Mouse (Mus musculus): ENCODE results near the gene Clgn. TPM values are rescaled to one million over a fixed set of nuclear protein-coding genes. Genes with fewer than 3 reads are reported as not detected.
"Not testable (repeated sequence)": the region's sequence is repeated elsewhere in the genome, so short reads cannot be mapped to it uniquely, and the experiment has no call there.

The Clgn gene
- polyA plus RNA-seq, 1 experiment: 7.1 TPM

GRCm38 (mm10) chr8:83425202-83425601 lies 35.5 kb downstream of the Clgn start:
- TF ChIP-seq CTCF (IDR thresholded peaks at IDR 0.05; ENCODE audit: borderline replicate concordance, extremely low read depth, insufficient read depth, insufficient read length) (no peak), POLR2A (IDR thresholded peaks at IDR 0.05; ENCODE audit: borderline replicate concordance, extremely low read depth, insufficient read depth, insufficient read length, poor library complexity, severe bottlenecking) (no peak)
- DNase-seq (ENCODE audit: low read depth): no peak

DNA sequence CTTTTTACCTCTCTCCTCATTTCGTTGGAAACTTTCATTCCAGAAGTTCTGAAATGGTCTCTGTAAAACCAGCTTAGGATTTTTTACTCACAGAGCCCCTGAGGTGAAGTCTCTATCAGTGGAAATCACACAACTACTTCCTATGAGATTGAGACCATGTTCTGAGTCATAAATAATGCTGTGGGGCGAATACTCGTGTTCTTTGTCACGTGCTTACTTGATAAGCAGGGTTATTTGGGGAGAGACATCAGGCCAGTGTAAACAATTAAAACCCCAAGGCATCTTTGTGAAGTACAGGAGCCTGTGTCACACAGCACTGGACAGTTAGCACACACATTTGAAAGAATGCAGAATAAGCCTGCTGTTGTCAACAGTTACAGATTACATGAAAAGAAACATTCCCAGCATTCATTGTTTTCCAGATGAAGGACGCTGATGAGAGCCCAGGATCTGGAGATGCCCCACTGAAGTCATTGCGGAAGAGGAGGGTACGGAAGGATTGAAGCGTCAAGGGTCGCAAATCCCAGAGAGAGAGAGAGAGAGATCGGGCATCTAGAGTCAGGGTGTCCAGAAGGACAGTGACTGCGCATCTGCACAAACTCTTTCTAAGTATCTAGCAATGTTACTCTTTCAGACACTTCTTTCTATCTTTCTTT lies 36.6 kb downstream of the Clgn start:
- no peak for DNase-seq (ENCODE audit: low read depth)
- TF ChIP-seq POLR2A (IDR thresholded peaks at IDR 0.05; ENCODE audit: borderline replicate concordance, extremely low read depth, insufficient read depth, insufficient read length, poor library complexity, severe bottlenecking) (no peak), CTCF (IDR thresholded peaks at IDR 0.05; ENCODE audit: borderline replicate concordance, extremely low read depth, insufficient read depth, insufficient read length) (no peak)

DNA sequence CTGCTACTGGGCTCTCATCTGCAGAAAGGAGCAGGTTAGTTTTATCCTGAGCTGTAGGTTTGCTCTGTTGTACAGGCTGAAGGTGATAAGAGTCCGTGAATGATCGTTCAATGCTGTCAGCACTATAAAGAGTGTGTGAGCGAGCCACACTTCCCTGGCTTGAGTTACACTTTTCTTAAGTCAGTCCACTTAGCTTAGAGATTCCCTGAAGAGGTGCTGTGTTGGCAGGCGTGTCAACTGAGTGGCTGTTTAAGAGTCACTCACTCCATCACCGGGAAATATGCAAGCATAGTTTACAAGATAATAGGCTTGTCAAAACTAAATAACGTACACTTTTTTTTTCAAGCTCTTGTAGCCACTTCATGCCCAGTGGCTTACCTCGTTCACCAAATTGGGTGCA lies 37.3 kb downstream of the Clgn start:
- TF ChIP-seq POLR2A (IDR thresholded peaks at IDR 0.05; ENCODE audit: borderline replicate concordance, extremely low read depth, insufficient read depth, insufficient read length, poor library complexity, severe bottlenecking) (no peak), CTCF (IDR thresholded peaks at IDR 0.05; ENCODE audit: borderline replicate concordance, extremely low read depth, insufficient read depth, insufficient read length) (no peak)
- DNase-seq (ENCODE audit: low read depth): no peak

GRCm38 (mm10) chr8:83428621-83429020 lies 39.0 kb downstream of the Clgn start:
- DNase-seq (ENCODE audit: low read depth): not testable (repeated sequence)

DNA sequence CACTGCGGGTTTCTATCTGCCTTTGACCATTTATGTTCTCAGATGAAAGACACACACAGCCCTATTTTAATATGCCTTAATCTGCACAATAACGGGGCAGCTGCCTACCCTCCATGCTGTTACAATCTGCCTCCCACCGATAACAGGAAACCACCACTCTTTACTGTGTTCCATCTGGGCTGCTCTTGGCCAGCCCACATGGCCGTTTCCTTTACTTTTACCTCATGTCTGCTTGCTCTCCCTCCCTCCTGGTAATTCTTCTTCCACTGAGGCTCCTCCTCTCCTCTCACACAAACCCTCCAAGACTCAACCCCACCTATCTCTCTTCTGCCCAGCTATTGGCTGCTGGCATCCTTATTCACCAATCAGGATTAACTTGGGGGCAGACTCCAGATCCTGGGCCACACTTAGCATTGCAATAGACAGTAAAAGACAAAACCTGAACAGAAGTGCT lies 39.4 kb downstream of the Clgn start:
- DNase-seq (ENCODE audit: low read depth): no peak
- TF ChIP-seq POLR2A (IDR thresholded peaks at IDR 0.05; ENCODE audit: borderline replicate concordance, extremely low read depth, insufficient read depth, insufficient read length, poor library complexity, severe bottlenecking) (no peak), CTCF (IDR thresholded peaks at IDR 0.05; ENCODE audit: borderline replicate concordance, extremely low read depth, insufficient read depth, insufficient read length) (no peak)

DNA sequence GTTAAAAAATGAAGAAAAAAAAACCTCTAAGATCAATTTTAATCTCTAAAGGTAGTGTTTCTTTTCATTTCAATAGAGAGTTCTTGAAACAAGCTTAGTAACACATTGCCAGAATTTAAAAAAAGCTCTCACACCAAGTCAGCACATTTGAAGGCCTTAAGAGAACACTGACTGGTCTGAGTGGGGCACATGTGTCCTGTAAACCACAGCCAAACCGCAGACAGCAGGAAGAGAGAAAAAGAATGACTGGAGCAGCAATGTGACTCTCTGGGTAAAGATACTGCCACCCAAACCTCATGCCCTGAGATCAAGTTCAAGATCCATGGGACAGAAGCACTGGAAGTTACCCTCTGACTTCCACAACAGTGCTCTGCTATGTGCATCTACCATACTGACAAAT lies 47.4 kb downstream of the Clgn start:
- DNase-seq (ENCODE audit: low read depth): no peak
- TF ChIP-seq POLR2A (IDR thresholded peaks at IDR 0.05; ENCODE audit: borderline replicate concordance, extremely low read depth, insufficient read depth, insufficient read length, poor library complexity, severe bottlenecking): no peak
- no peak for TF ChIP-seq CTCF (IDR thresholded peaks at IDR 0.05; ENCODE audit: borderline replicate concordance, extremely low read depth, insufficient read depth, insufficient read length)

DNA sequence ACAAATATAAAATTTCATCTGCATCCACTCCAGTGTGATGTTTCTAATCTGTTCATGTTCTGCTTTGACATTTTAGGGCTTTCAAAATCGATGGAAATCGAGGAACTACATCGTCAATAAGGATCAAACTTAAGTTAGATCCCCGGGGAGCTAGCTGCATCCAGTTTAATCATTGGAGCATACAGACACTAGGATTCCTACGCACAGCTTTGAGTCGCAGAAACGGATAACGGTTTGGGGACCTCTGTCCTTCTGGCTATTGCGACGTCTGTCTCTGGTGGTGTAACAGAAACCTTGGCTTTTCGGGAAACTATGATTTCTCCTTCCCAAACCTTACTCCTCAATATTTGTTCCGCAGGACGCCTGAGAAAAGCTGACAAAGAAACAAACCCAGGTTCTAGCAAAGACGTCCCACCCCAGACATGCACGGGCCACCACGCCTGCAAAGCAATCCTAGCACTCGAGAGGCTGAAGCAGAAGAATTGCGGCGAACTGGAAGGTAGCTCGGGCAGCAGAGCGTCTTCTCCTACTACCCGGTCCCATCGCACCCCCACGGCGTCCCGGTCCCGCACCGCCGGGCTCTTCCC lies 52.1 kb downstream of the Clgn start:
- TF ChIP-seq CTCF (IDR thresholded peaks at IDR 0.05; ENCODE audit: borderline replicate concordance, extremely low read depth, insufficient read depth, insufficient read length) (no peak), POLR2A (IDR thresholded peaks at IDR 0.05; ENCODE audit: borderline replicate concordance, extremely low read depth, insufficient read depth, insufficient read length, poor library complexity, severe bottlenecking) (no peak)
- peak; percentile 53 for DNase-seq (ENCODE audit: low read depth)

DNA sequence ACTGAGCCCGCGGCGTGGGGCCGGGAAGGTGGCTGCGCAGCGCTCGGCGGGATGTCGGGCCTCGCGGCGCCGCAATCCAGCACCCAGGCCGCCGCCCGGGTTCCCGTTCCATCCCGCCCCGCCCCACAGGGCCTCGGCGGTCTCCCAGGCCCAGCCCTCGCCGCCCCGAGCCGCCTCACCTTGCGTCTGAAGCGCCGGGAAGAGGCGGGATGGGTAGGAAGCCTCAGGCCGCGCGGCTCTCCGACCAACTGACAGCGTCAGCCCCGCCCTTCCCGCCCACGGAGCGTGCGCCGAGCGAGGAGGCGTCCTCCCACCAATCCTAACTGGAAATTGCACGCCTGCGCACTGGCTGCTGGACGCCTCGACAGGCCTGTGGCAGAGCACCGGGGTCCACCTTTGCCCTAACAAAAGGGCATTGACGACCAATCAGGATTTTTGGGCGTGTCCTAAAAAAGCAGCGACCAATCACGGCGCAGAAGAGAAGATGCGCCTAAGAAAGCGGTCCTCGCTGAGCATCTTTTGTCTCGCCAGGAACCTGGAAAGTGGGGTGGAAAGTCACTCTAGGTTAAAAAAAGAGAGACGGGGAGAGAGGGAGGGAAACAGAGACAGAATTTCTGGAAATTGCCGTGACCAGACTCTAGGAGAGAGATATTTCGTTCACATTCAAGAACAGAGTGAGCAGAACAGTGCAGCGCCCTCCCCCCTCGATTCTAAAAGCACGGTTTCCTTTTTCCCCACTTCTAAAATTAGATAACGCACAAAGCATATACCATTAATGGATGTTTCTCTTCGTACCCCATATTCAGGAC lies 52.8 kb downstream of the Clgn start:
- peak; percentile 100 for DNase-seq (ENCODE audit: low read depth)
- TF ChIP-seq CTCF (IDR thresholded peaks at IDR 0.05; ENCODE audit: borderline replicate concordance, extremely low read depth, insufficient read depth, insufficient read length): no peak
- peak; percentile 70 for TF ChIP-seq POLR2A (IDR thresholded peaks at IDR 0.05; ENCODE audit: borderline replicate concordance, extremely low read depth, insufficient read depth, insufficient read length, poor library complexity, severe bottlenecking)

- TF ChIP-seq CTCF (IDR thresholded peaks at IDR 0.05; ENCODE audit: borderline replicate concordance, extremely low read depth, insufficient read depth, insufficient read length) (no peak), POLR2A (IDR thresholded peaks at IDR 0.05; ENCODE audit: borderline replicate concordance, extremely low read depth, insufficient read depth, insufficient read length, poor library complexity, severe bottlenecking) (no peak)
- peak; percentile 54 for DNase-seq (ENCODE audit: low read depth)
Observed at GRCm38 (mm10) chr8:83443052-83443400, 53.4 kb downstream of the Clgn start.

DNA sequence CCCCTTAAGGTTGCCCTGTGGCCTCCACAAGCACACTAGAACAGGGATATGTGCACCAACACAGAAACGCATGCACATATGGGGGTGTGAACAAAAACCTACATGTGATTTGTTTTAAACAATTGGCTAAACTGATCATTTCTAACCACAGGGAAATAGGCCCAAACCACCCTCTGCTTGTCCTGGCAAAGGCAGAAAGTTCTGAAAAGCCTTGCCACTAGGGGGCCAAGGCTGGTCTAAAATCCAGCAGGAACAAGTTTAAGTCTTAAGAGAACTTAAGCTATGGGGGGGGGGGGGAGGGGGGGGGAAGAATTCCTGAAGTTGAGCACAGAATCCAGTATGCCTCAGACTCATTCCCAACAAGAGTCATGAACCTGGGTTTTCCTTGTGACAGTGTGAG lies 60.3 kb downstream of the Clgn start:
- peak; percentile 47; the same call in 1 of the 2 replicates for TF ChIP-seq CTCF (IDR thresholded peaks at IDR 0.05; ENCODE audit: borderline replicate concordance, extremely low read depth, insufficient read depth, insufficient read length)
- no peak for TF ChIP-seq POLR2A (IDR thresholded peaks at IDR 0.05; ENCODE audit: borderline replicate concordance, extremely low read depth, insufficient read depth, insufficient read length, poor library complexity, severe bottlenecking)
- DNase-seq (ENCODE audit: low read depth): peak; percentile 24

- no peak for TF ChIP-seq POLR2A (IDR thresholded peaks at IDR 0.05; ENCODE audit: borderline replicate concordance, extremely low read depth, insufficient read depth, insufficient read length, poor library complexity, severe bottlenecking)
- TF ChIP-seq CTCF (IDR thresholded peaks at IDR 0.05; ENCODE audit: borderline replicate concordance, extremely low read depth, insufficient read depth, insufficient read length): peak; percentile 27; the same call in 1 of the 2 replicates
- DNase-seq (ENCODE audit: low read depth): peak; percentile 62
Observed at GRCm38 (mm10) chr8:83451056-83451455, 61.4 kb downstream of the Clgn start.

All from brain, embryonic 14.5 days (tissue).